Mouse (Mus musculus): ENCODE measurements around the gene Gamt. TPM values are rescaled to one million over a fixed set of nuclear protein-coding genes. Genes with fewer than 3 reads are reported as not detected.

Gamt gene
- under 1 TPM in 1 of 2 experiments, not detected in 1; 0.47 TPM for polyA plus RNA-seq (2017; shearing (Covaris generic))

DNA sequence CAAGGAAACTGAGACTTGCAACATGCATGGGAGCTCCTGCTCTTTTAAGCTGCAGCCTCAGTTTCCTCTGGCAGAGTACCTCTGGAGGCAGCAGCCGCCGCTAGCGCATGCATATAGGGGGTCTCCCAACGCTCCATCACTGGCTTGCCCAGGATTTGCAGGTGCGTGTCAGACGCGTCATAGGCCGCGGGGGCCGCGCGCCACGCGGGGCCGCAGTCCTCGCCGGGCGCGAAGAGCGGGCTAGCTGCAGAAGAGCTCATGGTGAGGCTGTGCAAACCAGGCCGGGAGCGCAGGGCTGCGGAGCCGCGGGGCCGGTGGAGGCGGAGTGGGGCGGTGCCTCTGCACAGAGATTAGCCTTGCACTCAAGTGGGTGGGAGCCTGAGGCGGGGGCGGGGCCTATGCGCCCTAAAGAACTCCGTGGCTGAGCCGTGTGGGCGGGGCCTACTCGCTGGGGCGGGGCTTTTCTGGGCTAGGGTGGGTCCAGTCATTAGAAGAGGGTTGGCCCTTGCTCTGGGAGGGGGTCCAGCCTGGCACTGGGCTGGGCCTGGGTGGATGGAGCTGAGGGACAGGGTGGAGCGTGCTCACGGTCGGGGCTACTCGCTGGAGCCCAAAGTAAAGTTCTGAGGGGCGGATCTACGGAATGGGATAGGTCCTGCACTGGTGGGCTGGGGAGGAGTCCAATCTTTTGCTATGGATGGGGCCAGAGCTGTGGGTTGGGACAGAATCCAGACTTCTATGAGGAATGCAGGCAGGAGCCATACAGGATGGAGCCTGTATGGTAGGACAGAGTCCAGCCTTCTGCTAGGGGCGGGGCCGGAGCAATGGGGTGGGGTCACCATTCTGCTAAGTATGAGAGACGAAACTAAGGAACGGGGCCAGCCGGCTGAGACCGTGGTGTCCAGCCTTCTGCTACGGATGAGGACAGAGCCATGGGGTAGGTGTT lies at the start of gene Gamt, which contains the start of gene Dazap1:
Gene Gamt, minus strand, starts transcription at position 371 of the 943 bp plus-strand sequence.
Gene Dazap1, plus strand, starts transcription at position 845 of the 943 bp plus-strand sequence.
- ATAC-seq, result peak; percentile 68

DNA sequence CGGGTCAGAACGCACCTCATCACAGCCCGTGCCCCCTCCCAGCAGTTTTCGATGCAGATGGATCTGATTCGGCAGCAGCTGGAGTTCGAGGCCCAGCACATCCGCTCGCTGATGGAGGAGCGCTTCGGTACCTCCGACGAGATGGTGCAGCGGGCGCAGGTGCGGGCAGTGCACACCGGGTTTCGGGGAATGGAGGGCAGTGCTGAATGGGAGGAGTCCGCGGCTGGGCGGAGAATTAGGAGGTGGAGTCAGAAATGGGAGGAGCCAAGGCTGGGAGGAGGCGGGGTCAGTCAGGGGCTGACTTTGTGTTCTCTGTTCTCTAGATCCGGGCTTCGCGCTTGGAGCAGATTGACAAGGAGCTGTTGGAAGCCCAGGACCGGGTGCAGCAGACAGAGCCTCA lies 44.0 kb upstream of the Gamt start:
- peak; percentile 64 for ATAC-seq

DNA sequence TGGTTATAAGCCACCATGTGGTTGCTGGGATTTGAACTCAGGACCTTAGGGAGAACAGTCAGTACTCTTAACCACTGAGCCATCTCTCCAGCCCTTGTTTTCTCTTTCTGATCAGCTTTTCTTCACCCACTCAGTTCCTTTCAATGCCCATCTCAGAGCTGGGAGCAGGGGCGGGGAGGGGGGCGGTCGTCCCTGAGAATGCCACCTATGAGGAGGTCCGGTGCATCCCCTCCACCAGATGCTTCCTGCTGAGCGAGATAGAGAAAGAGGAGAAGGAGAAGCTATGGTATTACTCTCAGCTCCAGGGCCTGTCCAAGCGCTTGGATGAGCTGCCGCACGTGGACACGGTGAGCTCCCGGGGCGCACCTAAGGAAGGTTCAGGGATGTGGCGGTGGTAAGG lies 43.6 kb upstream of the Gamt start:
- ATAC-seq, result no peak

DNA sequence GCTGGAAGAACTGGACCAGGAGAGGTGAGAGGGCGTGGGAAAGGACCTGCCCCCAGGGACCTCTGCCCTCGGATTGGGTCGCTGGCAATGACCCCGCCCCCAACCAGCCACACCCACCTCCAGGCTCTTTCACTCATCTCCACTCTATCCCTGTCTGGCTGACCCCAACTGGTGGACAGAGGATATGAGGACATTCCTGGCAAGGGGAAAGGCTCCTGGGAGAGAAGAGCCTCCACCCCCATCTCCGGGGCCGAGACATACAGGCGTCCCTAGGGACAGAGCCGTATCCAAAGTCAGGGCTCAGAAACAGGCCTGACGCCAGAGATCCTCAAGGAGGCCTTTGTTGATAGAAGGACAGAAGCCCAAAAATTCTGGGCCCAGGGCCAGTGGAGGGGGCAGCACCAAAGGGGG lies 41.7 kb upstream of the Gamt start:
- ATAC-seq, result no peak

DNA sequence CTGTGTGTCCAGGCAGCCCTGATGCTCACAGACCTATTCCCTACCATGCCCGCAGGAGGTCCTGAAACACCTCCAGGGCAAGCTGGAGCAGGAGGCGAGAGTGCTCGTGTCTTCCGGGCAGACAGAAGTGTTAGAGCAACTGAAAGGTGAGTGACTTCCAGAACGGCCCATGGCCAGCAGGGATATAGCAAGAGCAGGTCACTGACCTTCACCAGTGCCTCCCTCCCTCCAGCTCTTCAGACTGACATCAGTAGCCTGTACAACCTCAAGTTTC lies 41.2 kb upstream of the Gamt start:
- ATAC-seq, result no peak

DNA sequence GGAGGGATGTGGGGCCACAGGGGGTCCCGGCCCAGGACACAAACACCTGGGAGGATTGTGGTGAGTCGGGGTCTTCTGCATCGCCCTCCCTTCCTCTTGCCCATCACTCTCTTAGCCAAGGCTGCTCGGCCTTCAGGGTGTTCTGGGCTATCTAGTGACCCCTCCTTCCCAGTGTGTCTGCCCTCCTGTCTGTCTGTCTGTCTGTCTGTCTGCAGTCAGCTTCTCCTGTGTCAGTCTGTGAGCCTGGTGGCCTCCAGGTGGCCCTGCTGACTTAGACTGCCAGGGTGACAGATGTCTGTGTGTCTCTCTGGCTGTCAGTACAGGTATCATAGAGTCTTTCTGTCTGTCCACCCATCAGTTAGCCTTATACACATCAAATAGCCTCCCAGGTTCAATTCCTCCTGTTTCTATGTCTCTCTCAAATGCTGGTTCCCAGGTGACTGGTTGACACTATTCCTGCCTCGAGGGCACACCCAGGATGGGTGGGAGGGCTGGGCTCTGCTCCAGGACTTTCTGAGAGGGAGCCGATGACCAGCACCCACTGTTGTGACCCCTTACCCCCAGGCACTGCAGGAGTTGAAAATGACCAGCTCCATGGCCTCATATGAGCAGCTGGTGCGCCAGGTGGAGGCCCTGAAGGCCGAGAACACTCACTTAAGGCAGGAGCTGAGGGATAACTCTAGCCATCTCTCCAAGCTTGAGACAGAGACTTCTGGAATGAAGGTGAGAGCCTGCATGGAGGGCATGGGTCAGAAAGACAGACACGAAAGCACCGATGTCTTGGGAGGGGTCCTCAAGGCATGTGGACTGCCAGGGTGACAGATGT lies 40.7 kb upstream of the Gamt start:
- no peak for ATAC-seq

DNA sequence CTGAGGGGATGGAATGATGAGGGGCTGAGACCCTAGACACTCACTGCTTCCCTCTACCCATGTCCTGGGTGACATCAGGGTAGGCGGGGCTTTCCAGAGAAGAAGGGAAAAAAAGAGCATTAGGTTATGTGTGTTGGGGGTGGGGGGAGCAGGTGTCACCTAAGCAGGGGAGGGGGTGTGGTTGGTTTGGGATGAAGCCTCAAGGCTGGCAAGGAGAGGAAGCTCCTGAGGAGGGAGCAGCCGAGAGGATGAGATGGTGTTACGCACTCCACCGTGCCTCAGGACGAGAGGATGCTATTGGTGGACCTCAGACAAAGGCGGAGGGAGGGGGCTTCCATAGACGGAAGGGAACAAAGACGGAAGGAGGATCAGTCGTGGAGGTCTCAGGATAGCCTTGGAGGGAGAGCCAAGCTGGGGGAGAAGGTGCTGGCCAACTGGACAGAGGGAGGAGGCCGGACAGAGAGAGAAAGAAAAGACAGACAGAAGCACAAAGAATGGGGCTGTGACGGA lies 39.9 kb upstream of the Gamt start:
- ATAC-seq, result no peak

DNA sequence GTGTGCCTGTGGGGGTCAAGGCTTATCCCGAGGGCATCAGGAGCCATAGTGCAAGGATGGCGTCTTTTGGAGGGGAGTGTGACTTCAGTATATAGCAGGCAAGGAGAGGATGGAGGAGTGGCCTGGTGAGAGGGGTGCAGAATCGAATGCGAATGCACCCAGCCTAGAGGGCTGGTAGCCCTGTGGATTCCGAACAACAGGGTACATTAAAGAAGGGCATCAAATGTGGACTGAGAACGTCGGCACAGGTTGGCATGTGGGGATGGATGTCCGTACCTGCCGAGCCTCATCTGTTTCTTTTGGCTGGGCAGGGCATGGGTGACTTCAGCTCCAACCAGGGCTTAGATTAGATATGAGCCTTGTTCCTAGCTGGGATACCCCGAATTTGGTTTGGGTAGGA lies 39.0 kb upstream of the Gamt start:
- ATAC-seq, result no peak

DNA sequence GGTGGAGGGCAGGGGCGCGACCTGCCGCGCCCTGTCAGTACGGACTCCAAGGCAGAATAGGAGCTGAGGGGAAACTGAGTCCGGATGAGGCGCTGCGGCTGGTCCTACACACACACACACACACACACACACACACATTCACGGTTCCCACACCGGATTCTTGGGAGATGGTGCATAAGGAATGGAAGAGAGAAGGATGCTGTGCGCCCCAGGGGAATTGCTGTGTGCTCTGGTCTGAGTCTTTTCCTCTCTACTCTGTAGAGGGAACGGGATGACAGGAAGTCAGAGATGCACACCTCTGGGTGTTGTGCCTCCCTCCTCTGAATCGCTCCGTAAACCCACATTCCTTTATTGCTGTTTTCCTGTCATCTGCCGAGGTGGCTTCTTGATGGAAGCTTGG lies 38.5 kb upstream of the Gamt start:
- ATAC-seq, result no peak

DNA sequence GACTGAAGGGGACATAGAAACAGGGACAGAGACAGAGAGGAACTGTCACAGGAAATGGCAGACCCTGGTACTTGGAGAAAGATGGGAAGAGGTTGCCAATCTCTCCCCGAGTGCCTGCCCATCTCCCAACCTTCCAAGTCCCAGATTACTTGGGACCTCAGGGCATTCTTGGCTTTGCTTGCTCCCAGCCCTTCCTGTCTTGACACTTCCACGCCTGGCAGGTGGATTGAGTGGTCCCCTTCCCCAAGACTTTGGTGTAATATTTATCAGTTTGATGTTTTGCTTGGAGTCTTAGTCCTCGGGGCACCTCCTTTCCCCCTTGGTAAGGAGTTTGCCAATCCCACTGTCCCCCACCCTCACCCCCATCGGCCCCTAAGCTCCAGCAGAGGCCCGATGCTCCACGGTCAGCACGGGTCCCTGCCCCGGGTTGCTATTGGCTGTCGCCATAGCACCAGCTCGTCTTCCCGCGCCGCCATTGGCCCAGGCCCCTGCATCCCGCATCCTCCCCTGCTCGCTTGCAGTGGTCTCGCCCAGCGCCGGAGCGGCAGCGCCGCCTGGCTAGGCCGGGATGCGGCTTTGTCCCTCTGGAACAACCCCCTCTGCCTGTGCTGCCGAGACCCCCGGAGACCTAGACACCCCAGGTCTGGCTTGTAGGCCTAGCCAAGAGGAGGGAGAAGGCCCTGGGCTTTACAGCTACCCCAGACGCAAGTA lies 37.9 kb upstream of the Gamt start:
- no peak for ATAC-seq

DNA sequence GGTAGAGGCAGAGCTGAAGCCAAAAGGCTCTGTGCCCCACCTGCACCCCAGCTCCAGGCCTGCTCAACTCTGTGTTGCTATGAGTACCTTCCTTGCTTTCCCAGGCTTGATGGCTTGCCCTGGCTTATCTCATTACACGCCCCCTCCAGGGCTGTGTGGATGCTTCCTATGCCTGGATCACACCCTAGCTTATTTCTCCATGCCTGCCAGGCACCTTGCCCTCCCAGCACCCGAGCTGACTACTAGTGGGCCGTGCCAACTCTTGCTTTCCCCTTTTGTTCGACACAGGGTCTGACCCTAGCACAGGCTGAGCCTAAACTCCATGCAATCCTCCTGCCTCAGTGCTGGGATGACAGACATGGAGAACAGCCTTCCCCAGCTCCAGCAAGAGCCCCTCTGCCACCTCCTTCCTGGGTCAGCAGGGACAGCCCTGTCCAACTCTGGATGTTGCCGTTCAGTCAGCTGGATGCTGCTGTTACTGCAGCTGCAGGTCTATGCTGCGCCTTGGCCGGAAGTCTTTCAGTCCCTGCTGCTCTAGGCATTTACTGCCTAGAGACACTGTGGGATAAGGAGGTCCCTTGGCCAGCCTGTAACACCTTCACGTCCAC lies 36.8 kb upstream of the Gamt start:
- no peak for ATAC-seq

DNA sequence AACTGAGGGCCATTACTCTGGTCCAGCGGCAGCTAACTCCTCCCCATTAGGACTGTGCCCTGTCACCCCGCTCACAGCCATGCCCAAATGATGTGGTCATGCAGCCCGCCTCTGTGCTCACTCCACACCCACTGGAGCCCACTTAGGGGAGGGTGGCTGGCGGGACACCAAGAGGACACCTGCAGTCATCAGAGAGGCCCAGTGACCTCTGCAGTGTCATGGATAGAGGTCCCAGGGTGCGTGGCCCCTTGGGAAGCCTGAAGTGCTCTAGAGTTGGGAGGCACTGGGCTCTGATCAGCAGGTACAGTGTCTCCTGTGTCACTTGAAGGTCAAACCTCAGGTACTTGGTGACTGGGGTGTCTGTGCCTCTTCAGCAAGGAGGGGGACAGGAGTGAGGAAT lies 36.0 kb upstream of the Gamt start:
- no peak for ATAC-seq

DNA sequence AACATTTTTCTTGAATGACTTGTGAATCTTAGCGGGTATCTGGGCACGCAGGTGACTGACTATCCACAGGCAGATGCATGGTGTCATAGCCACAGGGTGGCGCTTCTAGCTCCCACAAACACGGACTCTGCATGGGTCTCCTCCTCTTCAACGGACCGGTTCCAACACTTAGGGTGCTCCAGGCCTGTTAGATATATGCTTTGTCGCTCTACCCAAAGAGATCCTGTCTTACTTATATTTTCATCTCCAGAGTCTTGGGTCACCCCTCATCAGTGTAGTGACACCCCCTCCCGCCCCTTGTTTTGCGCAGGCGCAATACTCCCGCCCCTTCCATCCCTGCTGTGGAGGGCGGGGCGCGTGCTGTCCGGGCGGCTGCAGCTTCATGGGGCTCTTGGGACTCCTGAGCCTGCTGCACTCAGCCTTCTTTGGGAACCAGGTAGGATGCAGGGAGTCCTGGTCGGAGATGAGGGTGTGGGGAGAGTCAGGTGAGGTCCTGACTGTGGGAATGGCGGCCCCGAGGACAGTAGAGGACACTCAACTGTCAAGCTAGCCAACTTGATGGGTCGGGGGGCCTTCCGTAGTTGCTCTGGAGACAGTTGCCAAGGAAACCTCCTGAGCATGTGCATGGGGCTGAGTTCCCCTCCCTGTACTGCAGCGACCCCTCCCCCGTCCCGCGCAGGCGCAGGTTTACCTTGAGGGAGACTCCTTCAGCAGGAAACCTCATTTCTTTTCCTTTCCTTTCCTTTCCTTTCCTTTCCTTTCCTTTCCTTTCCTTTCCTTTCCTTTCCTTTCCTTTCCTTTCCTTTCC lies 35.0 kb upstream of the Gamt start, which contains the start of gene Apc2:
Gene Apc2, plus strand, starts transcription at position 360 of the 808 bp plus-strand sequence.
- peak; percentile 29 for ATAC-seq

DNA sequence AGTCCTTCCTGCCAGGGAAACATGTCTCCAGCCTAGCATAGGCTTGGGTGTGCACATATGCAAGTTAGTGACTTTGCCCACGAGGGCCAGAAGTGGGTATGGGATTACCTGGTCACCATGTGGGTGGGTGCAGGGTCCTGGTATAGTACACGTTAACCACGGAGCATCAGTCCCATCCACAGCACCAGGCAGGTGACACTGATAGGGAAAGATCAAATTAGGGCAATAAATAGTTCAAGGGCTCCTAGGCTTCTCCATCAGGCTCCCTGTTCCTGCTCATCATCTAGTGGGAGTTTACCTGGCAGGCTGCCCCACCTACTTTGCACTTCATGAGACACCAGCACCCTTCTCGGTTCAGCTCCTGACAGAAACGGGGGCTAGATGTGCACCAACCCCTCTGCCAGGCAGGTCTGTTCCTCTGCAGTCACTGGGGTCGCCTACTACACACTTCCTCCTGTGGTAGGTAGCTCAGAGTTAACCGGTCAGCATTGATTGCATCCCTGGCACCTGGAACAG lies 34.0 kb upstream of the Gamt start:
- ATAC-seq, result no peak

DNA sequence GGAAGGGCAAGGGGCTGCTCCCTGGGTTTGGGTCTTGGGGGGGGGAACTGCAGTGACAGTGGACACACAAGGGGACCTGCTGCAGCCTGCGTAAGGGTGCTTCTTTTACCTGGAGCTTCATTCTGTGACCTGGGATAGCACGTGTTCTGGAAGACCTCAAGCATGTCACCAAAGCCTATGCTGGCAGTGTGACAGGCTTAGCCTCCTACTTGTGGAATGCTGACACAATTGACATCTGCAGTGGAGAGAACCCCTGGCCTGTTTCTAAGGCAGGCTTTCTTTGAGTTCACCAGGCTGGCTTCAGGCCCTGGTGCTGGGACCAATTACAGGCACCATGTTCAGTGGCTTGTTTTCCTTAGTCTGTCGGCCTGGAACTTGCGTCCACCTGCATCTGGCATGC lies 33.5 kb upstream of the Gamt start:
- no peak for ATAC-seq

DNA sequence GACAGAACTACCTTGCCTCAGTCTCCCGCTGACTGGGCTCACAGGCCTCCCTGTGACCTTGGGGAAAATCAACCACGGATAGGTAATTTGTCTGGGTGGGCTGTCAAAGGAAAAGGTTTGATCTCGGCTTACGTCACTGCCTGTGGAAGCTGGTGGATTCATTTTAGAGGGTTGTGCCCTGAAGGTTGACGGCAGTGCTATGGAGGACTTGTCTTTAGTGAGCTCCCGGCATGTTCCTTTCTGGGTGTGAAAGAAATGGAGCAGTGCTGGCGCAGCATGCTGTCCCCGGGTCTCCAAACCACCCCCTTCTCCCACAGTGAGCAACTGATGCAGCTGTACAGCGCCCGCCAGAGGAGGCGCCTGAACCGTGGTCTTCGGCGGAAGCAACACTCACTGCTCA lies 32.5 kb upstream of the Gamt start:
- ATAC-seq, result no peak

DNA sequence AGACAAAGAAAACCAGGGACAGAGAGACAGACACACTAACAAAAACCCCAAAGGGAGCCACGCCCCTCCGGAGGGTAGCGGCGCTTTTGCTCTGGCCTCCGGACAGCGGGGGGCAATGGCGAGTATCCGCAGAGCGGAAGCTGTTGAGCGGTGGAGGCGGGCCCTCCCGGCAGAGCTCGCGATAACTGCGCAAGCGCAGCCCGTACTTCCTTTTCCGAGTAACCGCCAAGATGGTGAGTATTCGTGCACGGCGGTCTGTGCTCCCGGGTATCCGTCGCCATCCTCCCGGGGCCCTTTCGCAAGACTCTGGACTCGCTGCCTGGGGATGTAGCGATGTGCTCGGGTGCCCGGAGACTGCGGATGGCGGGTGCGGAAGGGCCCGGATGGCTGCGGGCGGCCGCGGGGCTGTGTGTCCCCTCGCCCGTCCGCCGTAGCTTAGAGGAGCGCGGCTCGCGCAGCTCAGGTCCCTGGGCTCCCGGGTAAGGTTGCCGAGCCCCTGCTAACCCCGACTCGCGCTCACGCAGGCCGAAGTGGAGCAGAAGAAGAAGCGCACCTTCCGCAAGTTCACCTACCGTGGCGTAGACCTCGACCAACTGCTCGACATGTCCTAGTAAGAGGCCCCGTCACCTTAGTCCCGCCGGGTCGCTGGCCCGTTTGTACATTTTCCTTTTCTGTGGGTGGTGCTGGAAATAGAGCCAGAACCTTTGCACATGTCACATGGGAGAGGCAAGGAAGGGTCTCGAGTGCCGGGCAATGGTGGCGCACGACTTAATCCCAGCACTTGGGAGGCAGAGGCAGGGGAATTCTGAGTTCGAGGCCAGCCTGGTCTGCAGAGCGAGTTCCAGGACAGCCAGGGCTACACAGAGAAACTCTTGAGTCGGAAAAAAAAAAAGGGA lies 31.7 kb upstream of the Gamt start, which contains the start of gene Rps15:
Gene Rps15, plus strand, starts transcription at position 203 of the 896 bp plus-strand sequence.
- ATAC-seq, result peak; percentile 91

DNA sequence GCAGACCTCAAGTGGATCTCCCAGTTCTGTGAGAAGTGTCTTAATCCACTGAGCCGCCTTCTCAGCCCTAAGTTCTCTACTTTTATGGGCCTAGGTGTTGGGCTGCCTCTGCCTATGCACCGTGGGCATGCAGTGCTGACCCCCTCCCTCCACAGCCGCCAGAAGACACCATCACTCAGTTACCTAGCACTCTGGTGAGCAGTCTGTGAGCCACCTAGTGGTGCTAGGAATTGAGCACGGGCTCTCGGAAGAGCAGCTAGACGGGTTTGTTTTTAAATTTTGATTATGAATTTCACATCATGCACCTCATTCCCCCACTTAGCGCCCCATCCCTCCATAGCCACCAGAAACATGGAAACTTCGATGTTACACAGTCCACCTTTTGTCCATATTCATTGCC lies 27.8 kb upstream of the Gamt start:
- ATAC-seq, result no peak

DNA sequence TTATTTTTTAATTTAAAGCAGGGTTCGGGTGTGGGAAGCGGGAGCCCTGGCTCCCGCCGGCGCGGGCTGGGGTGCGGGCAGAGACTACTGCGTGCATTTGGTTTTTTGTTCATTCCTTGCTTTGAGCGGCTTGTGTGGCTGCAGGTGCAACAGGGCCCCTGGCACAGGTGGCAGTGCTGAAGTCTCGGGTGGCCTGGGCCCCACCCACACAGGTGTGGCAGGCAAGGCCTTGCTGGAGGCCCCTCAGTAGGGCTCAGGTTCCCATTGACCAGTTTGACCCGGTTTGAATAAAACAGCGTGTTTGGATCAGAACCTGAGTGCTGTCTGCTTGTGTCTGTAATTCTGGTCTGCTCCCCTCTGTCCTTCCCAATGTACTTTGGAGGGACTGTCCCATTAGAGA lies 27.3 kb upstream of the Gamt start:
- no peak for ATAC-seq

Data from CD4-positive, CD25-positive, alpha-beta regulatory T cell, adult 4 months (primary cell).